Mouse (Mus musculus) thymus, postnatal 36 days (tissue): ENCODE data around the gene Nup210l.
A peak's percentile ranks its signal among the peaks of the same experiment; 100 is the strongest.

Experiments used
- DNase-seq, 2 experiments: peaks; one replicate each; pipeline ENCODE4 v3.0.0; 2022; ENCODE audit warnings: mixed read lengths in 2 of 2

Nup210l gene

DNA sequence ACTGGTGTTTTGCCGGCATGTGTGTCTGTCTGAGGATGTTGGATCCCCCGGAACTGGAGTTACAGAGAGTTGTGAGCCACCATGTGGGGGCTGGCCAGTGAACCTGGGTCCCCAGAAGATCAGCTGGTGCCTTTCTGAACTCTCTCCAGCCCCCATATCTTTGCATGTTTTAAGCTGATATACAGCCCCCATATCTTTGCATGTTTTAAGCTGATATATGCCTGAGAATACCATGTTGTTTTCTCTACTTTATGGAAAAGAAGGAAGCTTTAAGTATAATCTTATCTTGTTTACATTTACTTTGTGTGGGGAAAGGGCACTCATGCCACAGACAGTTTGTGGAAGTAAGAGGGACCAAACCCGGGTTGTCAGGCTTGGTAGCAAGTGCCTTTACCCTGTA lies 75.6 kb downstream of the Nup210l start:
- DNase-seq = no peak

- no peak for DNase-seq
These were observed 79.6 kb downstream of the Nup210l start for GRCm38 (mm10) chr3:90183581-90183980.

GRCm38 (mm10) chr3:90190859-90191510 lies 87.1 kb downstream of the Nup210l start:
- DNase-seq = no peak

DNA sequence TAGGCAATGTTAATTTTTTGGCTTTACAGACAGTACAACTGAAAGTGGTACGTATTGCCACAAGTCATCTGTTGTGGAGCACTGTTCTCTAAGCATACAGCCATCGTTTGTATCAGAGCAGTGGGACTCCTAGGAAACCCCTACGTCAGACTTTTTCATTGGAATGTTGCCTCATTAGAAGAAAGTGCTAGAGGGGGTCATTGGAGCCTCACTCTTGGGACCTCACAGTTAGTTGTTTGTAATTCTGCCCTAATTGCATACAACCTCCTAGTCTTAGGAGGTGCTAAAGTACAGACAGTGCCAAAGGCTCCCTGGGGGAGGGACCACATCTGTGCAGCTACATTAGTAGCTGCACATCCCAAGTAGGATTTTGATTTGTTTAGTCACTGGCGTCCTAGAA lies 90.8 kb downstream of the Nup210l start:
- no peak for DNase-seq

DNA sequence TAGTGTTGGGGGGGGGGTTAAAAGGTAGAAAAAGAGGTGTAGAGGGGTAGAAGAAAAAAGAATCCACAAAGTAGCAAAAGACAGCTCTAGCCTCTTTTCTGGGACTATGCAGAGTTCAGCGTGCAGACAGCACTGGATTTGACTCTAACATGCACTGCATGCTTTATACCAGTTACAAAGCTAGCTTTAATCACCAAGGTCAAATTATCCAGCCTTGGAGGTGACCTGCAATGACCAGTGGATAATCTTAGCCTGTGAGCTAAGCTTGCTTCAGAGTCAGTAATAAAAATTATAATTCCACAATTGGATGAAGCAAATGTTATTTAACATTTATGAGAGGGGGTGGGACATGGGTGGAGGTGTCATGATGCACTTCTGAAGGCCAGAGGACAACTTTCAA lies 91.7 kb downstream of the Nup210l start:
- DNase-seq = no peak

- no peak for DNase-seq
These were observed 93.6 kb downstream of the Nup210l start for GRCm38 (mm10) chr3:90197548-90197947.

GRCm38 (mm10) chr3:90202884-90203283 lies 99.0 kb downstream of the Nup210l start:
- DNase-seq = no peak

- DNase-seq = no peak
These were observed 99.7 kb downstream of the Nup210l start for GRCm38 (mm10) chr3:90203619-90204018.

GRCm38 (mm10) chr3:90204582-90204981 lies 100.7 kb downstream of the Nup210l start:
- DNase-seq = no peak

DNA sequence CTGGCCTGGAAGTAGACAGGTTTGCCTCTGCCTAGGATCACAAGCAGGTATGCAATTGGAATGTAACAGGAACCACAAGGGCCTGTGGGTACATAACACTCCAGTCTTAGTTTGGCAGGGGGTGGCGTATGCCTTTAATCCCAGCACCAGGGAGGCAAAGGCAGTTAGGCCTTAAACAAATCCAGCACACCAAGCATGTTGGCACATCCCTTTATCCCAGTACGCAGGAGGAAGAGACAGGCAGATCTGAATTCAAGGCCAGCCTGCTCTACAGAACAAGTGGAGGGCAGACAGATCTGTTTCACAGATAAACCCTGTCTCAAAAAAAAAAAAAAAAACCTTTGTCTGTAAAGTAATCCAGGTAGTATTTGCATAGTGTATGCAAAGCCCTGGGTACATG lies 104.7 kb downstream of the Nup210l start:
- DNase-seq = no peak

DNA sequence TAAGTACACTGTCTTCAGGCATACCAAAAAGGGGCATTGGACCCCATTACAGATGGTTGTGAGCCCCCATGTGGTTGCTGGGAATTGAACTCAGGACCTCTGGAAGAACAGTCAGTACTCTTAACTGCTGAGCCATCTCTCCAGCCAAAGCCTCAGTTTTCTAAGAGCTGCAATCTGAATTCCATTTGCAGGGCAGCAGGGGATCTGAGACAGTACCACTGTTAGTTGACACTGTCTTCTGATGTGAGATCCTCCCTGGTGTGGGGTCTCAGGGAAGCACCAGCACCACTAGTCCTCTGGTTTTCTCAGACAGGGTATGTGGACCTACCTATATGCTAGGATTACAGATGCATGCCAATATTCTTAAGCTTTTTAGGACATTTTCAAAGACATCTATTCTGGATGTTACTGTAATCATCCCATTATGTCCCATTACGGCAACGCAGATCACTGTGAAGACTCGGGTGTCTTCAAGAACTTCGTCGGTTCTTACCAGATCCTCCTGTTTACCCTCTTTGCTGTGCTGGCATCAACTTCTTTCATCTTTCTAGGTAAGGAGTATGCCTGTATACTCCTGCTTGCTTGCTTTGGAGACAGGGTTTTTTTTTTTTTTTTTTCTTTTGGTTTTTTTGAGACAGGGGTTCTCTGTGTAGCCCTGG lies 106.1 kb downstream of the Nup210l start:
- no peak for DNase-seq

- no peak for DNase-seq
These were observed 107.8 kb downstream of the Nup210l start for GRCm38 (mm10) chr3:90211475-90212398.

- no peak for DNase-seq
These were observed 108.8 kb downstream of the Nup210l start for GRCm38 (mm10) chr3:90212723-90213122.

GRCm38 (mm10) chr3:90213377-90213866 lies 109.5 kb downstream of the Nup210l start, which contains the start of the genes Rps27 and Rab13:
Gene Rps27 (minus strand): TSS chr3:90213651.
Gene Rab13 (plus strand): TSS chr3:90213695.
- peak; percentile 84 to 85 for DNase-seq

GRCm38 (mm10) chr3:90213956-90214684 lies 110.2 kb downstream of the Nup210l start:
- peak in 1 of 2 experiments; percentile 17 for DNase-seq

DNA sequence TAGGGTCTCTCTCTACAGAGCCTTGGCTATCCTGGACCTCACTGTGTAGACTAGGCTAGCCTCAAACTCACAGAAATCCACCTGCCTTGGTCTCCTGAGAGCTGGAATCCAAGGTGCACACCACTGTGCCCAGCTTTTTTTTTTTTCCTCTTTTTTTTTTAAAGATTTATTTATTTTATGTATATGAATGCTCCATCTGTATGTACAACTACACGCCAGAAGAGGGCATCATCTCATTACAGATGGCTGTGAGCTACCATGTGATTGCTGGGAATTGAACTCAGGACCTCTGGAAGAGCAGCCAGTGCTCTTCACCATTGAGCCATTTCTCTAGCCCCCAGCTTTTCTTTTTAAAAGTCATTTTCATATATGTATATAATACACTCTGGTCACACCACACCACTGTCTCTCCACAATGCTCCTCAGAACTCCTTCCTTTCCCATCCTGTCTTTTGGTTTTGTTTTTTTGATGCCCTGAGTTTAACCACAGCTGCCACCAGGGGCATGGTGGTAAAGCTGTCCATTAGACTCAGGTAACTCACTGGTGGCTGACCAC lies 112.0 kb downstream of the Nup210l start:
- no peak for DNase-seq

GRCm38 (mm10) chr3:90220088-90220487 lies 116.2 kb downstream of the Nup210l start:
- peak; percentile 22 to 35 for DNase-seq

GRCm38 (mm10) chr3:90220531-90220951 lies 116.6 kb downstream of the Nup210l start:
- peak in 1 of 2 experiments; percentile 36 for DNase-seq

- DNase-seq = no peak
These were observed 117.2 kb downstream of the Nup210l start for GRCm38 (mm10) chr3:90221123-90221522.

DNA sequence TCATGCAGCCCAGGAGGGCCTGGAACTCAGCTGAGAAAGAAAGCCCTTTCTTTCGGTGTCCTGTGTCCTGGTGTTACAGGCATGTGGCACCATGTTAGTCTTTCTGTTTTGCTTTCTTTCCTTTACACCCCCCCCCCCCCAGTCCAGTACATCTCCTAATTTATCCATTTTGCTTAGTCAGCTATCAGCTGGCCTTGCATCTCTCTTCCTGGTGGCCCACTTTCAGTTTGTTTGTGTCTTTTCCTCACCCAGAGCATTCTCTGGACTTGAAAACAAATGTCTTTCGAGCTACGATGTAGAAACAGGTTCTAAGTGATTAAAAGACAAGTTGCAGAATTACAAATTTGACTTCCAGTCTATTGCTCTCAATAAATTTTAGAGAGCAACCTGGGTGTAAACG lies 118.5 kb downstream of the Nup210l start:
- no peak for DNase-seq

DNA sequence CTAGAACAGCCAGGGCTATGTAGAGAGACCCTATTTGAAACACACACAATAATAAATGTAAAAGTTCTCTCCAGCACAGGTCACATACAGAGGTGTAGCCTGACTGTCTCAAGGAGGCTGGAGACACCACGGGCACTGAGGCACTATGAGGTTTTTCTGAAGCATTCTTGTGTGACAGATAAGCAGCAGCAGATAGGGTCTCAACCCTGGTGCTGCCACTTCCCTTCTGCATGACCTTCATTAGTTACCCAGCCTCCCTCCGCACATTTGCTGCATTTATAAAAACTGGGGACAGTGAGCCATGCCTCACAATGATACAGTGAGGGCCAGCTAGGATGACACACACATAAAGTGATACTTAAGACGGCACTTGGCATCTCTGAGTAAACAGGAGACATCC lies 119.0 kb downstream of the Nup210l start:
- no peak for DNase-seq

- DNase-seq = no peak
These were observed 120.4 kb downstream of the Nup210l start for GRCm38 (mm10) chr3:90224331-90224730.
